Mouse (Mus musculus): ENCODE results near the gene Carmil1.

The Carmil1 gene

GRCm38 (mm10) chr13:24280439-24281431 is at the start of gene Carmil1:
Gene Carmil1 (minus strand): TSS chr13:24280795.
- DNase-seq (ENCODE audit: low read depth) = peak; percentile 87

DNA sequence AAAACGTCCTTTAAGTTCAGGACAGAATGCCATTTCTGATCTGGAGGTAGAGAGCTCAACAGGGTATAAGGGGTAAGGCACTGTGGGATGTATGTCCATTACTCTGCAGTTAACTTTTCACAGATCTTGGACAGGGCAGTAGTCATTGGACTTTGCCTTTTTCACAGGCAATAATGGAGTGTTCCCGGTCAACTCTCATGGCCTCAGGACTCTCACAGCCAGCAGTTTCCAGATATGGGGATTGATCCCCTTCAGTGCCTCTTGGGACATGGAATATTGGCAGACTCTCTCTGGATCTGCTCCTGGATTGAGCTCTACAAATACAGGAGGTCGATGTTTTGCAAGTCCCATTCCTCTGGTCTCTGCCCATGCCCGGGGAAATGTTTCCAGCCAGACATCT is 49.5 kb upstream of the Carmil1 start:
- DNase-seq (ENCODE audit: low read depth) = no peak

GRCm38 (mm10) chr13:24328036-24328817 is 47.6 kb upstream of the Carmil1 start:
- DNase-seq (ENCODE audit: low read depth) = peak; percentile 13

DNA sequence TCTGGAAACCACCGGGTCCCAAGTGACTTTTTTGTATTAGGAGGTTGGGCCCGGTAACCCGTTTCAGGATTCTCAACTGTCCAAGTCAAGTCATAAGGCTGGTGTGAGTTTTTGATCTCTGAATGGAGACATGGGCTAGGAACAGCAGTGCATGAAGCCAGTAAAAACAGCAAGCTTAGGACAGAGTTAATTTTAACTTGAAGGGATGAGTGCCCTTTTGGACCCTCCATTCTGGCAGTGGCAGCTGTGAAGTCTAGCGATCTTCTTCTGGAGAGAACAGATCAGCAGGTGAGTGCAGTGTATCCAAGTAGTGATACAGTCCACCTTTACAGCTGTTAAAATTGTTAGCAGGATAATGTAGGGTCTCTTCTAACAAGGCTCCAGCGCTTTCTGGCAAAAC is 46.6 kb upstream of the Carmil1 start, which contains the start of gene Cmah:
TSS of gene Cmah (plus strand) at position 204 of the 400 bp plus-strand sequence.
- no peak for DNase-seq (ENCODE audit: low read depth)

DNA sequence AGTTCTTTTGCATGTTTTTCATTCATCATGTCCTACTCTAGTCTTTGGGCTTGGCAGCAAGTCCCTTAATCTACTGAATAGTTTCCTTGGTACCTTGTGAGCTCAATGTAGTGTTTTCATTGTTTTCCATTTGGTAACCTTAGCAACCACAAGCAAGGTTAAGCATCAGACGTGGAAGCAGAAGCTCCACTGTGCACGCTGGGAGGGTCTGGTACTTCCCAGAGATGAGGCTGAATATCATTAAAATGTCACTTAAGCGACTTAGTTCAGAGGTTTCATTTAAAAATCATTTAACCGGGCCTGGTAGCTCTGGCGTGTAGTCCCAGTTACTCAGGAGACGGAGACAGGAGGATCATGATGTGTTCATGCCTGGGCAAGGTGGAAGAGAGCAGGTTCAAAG is 40.7 kb upstream of the Carmil1 start:
- no peak for DNase-seq (ENCODE audit: low read depth)

DNA sequence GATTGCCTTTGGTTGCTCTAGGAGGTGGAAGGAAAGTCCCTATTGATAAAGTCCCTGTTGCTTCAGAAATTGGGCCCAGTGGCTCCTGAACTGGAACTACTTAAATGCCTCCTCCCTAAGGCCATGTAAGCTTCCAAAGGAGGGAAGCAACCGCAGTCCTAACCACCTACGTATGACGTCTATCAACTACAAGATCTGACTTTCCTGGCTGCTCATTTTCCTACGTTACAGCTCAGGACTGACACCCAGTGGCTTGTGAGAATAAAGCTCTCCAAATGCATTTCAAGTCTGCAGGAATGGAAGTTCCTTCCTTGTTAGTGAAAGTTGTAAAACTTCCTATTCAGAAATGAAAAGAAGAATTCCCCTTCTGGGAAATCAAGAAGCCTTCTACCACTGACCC is 38.0 kb upstream of the Carmil1 start:
- peak; percentile 86 for DNase-seq (ENCODE audit: low read depth)

- DNase-seq (ENCODE audit: low read depth) = peak; percentile 75
Observed at GRCm38 (mm10) chr13:24316563-24316962, 36.0 kb upstream of the Carmil1 start.

GRCm38 (mm10) chr13:24311011-24311940 is 30.7 kb upstream of the Carmil1 start:
- DNase-seq (ENCODE audit: low read depth) = no peak

DNA sequence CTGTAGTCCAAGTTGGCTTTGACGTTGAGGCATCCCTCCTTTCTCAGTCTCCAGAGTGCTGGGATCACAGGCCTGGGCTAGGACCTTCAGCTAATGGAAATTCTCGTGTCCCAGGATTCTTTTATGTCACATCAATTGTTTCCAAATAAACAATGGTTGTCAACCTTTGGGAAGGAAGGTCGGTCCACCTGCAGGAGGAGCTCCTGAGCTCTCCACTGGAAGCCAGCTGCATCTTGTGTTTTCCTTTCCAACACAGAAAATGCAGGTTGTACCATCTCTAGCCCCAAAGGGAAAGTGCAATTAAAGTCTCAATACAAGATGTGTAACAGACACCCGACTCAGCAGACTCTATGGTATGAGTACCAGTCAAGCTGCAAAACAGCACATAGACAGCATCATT is 25.7 kb upstream of the Carmil1 start:
- DNase-seq (ENCODE audit: low read depth) = peak; percentile 31

GRCm38 (mm10) chr13:24305486-24305885 is 24.9 kb upstream of the Carmil1 start:
- DNase-seq (ENCODE audit: low read depth) = no peak

- DNase-seq (ENCODE audit: low read depth) = peak; percentile 72
Observed at GRCm38 (mm10) chr13:24297252-24297651, 16.7 kb upstream of the Carmil1 start.

- DNase-seq (ENCODE audit: low read depth) = no peak
Observed at GRCm38 (mm10) chr13:24287381-24287780, 6.8 kb upstream of the Carmil1 start.

DNA sequence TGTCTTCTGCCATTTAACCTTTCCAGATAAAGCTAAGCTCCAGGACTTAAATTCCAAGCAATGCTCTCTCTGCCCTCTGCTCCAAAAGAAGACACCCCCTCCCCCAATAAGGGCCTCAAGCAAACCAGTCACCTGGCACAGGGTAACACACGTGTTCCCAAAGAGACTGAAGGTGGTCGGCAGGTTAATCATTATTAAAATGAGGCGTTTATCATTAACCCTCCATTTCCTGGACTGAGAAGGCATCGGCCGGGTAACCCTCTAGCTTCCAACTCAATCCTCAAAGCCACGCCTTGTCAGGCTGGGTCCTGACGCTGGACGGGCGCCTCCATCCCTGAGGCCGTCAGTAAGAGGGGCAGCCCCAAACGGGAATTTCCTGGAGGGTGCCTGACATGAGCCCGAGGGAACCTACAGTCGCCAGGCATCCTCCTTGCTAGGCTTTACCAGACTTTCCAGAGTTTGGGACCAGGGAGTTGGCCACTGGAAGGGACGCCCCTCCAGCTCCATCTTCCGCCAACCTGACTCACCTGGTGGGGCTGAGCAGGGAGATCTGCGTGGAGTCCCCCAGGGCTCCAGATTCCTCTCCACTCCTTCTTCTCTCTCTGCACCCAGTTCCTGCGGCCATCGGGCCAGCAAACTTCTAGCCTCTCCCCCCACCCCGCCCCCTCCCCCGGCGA is 695 bp downstream of the Carmil1 start:
- DNase-seq (ENCODE audit: low read depth) = no peak

DNA sequence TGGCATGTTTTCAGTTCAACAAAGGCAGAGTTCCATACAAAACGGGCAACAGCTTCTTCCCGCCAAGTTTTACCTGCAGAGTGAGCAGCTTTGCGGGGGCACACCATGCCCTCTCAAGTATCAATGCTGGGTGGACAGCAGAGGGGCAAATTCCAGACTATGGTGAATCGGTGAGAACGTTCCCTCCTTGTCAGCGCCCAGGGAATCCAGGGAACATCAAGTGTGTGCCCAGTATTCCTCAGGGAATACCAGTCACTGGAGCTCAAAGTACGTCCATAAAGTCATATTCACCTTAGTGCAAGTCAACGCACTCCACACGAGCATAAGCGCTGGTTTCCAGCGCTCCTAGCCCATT is 1.2 kb downstream of the Carmil1 start:
- no peak for DNase-seq (ENCODE audit: low read depth)

DNA sequence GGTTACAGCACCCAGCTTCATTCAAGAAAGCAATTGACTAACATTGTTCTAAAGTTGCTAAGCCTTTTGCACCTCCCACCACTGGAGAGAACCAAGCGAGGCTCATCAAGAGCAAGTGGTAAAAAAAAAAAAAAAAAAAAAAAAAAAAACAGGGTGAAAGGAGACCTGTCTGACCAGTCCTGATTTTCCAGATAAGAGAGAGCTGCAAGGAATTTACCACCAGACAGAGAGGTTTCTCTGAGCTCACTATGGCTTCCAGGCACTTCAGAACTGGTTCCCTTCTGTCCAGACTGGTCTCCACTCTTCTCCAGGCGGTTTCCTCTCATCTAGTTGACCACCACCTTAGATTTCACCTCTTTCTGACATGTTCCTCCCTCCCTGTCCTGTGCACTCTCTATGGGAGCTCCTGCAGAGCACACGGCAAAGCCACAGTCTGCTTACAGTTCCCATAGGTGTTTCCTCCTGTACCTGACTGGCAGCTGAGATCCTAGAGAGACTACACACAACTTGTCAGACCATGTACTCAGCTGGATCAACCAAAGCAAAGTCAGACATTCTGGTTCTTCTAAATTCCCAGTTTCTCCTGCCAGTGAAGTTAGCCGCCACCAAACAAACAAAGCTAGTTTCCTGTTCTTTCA is 7.7 kb downstream of the Carmil1 start:
- DNase-seq (ENCODE audit: low read depth) = no peak

DNA sequence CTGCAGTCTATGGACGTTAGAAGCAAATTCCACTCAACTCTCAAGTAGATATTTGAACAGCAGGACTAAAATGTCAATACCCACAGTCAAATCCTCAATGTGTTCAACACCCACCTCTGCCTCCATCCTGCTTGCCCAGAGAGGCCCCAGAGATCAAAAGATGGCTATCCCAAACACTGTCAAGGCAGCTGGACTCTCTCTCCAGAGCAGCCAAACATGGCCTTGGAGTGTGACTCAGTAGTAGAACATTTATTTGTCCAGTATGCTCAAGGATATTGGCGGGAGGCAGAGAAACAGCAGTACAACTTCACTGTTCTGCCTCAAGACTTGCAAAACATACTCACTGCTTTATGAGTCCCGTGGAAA is 11.5 kb downstream of the Carmil1 start:
- DNase-seq (ENCODE audit: low read depth) = no peak

DNA sequence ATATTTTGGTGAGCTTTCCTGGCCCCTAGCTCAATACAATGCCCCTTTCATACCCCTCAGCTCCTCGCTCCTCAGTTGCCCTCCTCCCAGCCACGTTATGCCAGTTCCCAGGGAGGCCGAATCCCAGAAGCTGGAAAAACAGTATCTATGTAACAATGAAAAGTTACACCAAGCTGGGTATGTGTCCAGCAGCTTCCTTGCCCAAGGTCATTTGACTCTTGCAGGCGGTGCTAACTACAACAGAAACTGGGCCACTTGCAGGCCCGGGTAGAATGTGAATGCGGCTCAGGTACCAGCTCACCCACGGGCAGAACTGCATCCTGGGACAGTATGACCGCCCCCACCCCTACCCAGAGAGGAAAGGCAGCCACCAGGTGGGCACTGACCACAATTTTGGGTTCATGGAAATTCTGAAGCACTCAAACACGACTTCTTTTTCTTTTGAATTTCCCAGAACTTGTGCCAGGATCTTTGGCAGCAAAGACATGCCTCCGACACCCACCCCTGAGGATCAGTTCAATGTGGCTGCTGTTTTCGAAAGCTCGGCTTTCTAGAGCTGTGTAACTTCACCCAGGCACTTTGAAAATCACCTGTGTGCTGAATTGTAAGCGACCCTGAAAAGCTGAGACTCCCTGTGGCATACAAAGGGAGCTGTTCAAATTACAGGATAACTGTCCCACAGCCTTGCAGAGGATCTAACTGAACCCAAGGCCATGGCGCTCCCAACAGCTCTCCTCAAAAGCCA is 12.1 kb downstream of the Carmil1 start:
- no peak for DNase-seq (ENCODE audit: low read depth)

DNA sequence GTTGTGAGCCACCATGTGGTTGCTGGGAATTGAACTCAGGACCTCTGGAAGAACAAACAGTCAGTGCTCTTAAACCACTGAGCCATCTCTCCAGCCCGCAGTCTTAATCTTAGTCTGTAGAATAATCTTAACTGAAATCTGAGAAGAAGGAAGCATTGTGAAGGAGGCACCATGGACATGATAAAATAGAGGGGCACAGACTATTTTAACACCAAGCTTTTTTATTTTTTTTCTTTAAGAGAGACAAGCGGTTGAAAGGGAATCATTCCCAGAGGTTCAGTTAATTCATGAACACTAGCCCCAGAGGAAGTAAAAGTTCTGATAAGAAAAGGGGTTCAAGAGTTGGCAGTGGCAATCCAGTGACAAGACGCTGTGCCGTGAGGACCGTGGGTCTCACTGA is 15.8 kb downstream of the Carmil1 start:
- DNase-seq (ENCODE audit: low read depth) = no peak

DNA sequence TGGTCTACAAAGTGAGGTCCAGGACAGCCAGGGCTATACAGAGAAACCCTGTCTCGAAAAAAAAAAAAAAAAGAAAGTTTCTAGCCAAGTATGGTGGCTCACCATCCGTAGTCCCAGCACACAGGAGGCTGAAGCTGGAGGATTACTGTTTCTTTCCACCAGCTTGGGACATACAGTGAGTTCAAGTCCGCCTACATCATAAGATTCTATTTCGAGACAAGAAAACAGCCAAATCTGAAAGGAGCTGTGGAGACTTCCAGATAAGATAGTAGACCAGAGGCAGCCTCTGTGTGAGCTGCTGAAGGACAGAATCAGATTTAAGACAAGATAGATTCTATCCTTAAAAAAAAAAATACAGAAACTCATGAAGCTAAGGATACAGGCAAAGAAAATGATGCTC is 17.0 kb downstream of the Carmil1 start:
- DNase-seq (ENCODE audit: low read depth) = no peak

Data from 416B (cell line).